Mouse (Mus musculus) cerebellum, adult 9-10 months (tissue): ENCODE measurements at regions not wholly inside any gene's neighbourhood (a gene's known extent, or its start where the extent isn't known, plus 50 kb on each side); places are given as distances from the start of the nearest gene placed in this dataset.
"Not testable (repeated sequence)": the region's sequence is repeated elsewhere in the genome, so short reads cannot be mapped to it uniquely, and the experiment has no call there.

Experiments
- DNase-seq: peaks from one replicate; pipeline ENCODE4 v3.0.0; 2022

DNA sequence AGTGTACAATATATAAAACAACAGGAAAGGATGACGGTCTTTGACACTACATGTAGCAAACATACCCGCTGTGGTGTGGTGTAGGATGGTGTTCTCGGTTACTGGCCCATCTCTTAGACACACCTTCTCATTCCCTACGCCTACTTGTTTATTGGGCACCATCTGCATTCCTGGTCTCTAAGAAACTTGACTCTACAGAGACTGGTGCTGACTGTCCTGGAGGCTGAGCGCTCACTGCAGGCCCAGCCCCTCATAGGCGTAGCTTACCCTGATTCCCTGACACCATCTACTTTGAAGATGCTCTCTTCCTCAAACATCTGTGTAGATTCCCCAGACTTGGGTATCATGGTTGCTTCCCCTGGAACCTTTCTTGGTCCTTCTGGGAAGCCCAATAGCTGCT lies 90.9 kb upstream of the Fam84a start:
- not testable (repeated sequence) for DNase-seq

DNA sequence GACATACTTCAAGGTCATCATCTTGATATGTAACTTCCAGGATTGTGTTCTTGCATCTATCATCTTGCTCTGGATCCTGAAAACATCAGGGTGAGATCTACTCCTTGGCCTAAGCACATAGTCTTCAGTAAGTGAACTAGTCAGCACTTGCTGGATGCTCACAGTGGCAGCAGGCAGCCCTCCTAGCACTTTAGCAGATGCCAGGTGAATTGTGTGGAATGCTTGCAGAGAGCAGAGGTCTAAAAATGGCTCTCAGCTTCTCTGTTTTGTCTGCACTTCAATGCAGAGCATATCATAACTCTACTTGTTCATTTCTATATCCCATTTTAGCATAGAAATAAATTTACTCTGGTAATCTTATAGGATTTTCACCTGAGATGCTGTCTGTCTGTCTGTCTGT lies 85.8 kb upstream of the Fam84a start:
- DNase-seq: no peak

DNA sequence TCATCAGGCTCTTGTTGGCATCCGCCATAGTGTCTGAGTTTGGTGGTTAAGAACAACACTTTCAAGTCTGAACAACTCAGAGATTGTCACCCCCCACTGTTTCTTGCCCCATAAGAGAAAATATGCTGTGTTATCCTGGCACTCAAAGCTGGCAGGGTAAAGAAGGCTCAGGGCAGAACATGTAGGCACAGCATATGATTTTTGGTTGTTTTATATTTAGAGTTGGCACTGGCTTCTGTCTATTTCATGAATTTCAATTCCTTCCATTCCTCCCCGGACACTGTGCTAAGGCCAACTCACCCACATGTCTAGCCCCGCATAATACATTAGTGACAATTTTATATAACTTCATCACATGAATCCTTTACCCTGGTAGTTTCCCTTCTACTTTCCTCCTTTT lies 83.5 kb upstream of the Fam84a start:
- no peak for DNase-seq

DNA sequence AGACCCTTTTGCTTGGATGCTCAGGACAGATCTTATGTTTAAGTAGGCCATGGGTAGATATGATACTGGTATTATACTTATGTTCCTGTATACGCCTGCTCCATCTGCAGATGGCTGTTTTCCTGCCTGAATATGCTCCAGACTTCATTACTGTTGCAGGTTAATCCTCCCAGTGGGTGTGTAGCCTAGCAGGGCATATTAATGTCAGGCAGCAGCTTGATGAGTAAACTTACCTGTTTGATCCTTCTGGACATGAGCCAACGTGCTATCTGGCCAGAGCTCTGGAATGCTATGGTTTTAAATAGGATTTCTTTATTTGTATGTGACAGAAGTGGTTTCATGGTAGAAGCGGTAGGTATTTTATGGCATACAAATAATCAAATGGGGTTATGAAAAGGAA lies 60.8 kb upstream of the Fam84a start:
- no peak for DNase-seq

DNA sequence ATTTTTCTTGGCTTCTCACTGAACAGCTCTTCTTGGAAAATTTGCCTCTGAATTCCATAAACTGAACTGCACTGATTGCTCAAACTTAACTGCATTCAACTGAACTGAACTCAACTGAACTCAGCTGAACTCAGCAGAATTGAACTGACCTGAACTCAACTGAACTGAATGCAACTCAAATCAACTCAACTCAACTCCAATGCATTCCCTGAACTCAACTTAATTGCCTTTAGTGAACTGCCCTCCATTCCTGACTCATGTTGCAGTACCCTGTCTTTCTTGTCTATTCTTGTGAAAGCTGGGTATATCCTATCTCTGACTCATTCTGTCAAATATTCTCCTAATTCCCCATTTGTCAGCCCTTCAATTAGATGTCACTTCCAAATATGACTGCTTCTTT lies 58.0 kb upstream of the Fam84a start:
- DNase-seq: no peak

DNA sequence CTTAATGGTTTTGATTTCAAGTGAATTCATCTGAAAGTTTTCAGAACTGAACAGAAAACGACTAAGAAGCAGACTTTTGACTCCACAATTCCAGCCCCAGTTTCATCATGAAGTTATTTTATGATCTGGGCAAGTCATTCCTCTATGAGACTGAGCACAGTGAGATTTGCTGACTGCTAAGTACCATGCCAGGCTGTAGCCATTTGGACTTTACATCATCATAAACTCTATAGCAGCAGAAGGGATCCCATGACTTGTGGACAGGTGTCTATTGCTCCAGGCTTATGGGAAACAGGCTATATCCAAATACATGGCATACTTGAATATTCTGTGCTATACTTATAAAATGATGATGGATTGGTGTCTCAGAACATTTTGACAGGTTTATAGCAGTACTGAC lies 55.4 kb upstream of the Fam84a start:
- DNase-seq: no peak

DNA sequence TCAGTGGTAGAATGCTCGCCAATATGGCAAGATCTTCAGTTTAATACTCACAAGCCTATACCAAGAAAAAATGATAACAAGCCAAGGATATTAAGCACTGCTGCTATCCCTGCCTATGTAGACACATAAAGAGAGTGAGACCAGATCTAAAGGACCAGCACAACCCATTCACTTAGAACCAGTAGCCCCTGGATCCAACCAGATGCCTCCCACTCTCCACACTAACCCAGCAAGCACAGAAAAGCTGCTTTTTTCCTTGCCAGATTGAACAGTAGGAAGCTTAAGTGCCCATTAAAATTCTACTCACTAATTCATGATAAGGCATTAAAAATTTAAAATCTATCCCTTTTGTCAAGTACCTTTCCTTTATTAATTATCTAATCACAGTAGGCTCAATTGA lies 52.6 kb upstream of the Fam84a start:
- DNase-seq: no peak
